Mouse (Mus musculus) CH12.LX (cell line): ENCODE results near the gene Alox12b.

Experiments used
- CHD2 ChIP-seq: IDR thresholded peaks from 2 replicates; pipeline ENCODE4 v1.6.1; 2011; ENCODE audit warnings: low read length, improper control_type of control experiment
- CTCF ChIP-seq, 2 experiments: IDR thresholded peaks in 1 of 2; conservative IDR thresholded peaks in 1 of 2; 2 replicates each; pipeline ENCODE4 v1.5.1; 2011 to 2012; ENCODE audit warnings: low read depth in 2 of 2, low read length in 2 of 2, improper control_type of control experiment in 1 of 2, inconsistent platforms in 1 of 2, mild to moderate bottlenecking in 1 of 2, moderate library complexity in 1 of 2
- E2F4 ChIP-seq: IDR thresholded peaks from 2 replicates; pipeline ENCODE4 v1.6.1; 2011; ENCODE audit warnings: low read depth, low read length, improper control_type of control experiment; ENCODE audit not compliant: insufficient replicate concordance
- ETS1 ChIP-seq: conservative IDR thresholded peaks from 2 replicates; pipeline ENCODE4 v1.6.1; 2012; ENCODE audit warnings: low read depth, mild to moderate bottlenecking, inconsistent platforms, low read length, improper control_type of control experiment, moderate library complexity
- POLR2A ChIP-seq: IDR thresholded peaks from 2 replicates; pipeline ENCODE4 v1.6.1; 2011; ENCODE audit warnings: low read depth, mild to moderate bottlenecking, improper control_type of control experiment, low read length
- RAD21 ChIP-seq: IDR thresholded peaks from 2 replicates; pipeline ENCODE4 v1.6.1; 2011; ENCODE audit warnings: low read depth, mild to moderate bottlenecking, low read length, improper control_type of control experiment, moderate library complexity
- SMC3 ChIP-seq: IDR thresholded peaks from 2 replicates; pipeline ENCODE4 v1.6.1; 2011; ENCODE audit warnings: low read depth, low read length, improper control_type of control experiment

DNA sequence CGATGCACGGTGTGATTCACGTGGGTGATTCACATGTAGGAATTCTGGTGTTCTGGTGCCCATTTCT lies 31.1 kb upstream of the Alox12b start, which contains the start of gene Aloxe3:
- TF ChIP-seq E2F4 (no peak), CTCF (conservative IDR thresholded peaks at IDR 0.05 in 1 of 2, IDR thresholded peaks at IDR 0.05 in 1 of 2; ENCODE audit: low read depth in 2 of 2, low read length in 2 of 2) (no peak), POLR2A (no peak), CHD2 (no peak), SMC3 (no peak), RAD21 (no peak), ETS1 (no peak)
